8 mouse cellular contexts compared by ENCODE assay signal in the genomic region with DNA sequence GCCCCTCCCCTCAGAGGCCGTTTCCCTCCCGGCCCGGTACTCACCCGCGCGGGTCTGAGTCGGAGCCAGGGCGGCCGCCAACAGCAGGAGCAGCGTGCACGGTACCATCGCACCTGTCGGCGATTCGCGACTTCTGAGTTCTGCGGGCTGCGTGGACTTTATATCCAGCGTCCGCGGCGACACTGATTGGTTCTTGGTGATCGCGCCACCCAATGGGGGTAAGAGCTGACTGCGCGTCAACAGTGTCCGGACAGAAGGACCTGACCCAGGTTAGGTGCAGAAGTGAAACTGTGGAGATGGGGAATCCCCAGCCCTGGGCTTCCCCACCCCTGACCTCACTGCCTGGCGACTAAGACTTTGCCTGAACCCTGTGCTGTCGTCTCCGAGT. TPM values are rescaled to one million over a fixed set of nuclear protein-coding genes. Genes with fewer than 3 reads are reported as not detected.
A peak's percentile ranks its signal among the peaks of the same experiment; 100 is the strongest.
DNase-seq lines count a peak whose midpoint lies in the region; ATAC-seq and TF ChIP-seq lines count a peak whose summit lies in the region.

TSS of gene H2-K1 (minus strand) at position 198 of the 388 bp plus-strand sequence.

- peak within 1 kb of the TSS; percentile 46 for H3ac ChIP-seq in myocyte (ENCODE audit: control insufficient read depth, insufficient read length)

- DNase-seq in CD8-positive naive resting alpha-beta T cell, adult 2 months (ENCODE audit: low read depth in 2 of 2, low spot score in 2 of 2), result peak; percentile 96 to 98
- DNase-seq in c-Kit-positive CD71-positive TER-119-negative erythroid progenitor cells, embryonic 14.5 days (ENCODE audit: low read depth), result peak; percentile 71
- peak; percentile 75 for DNase-seq in forebrain, embryonic 10.5 days (ENCODE audit: extremely low spot score, low spot score)
- peak; percentile 93 for DNase-seq in kidney, postnatal 10 days
- DNase-seq in liver, embryonic 11.5 days (ENCODE audit: low spot score), result peak; percentile 74

- peaks cover 20% of the 10 kb centered on the region for H3K4me1 ChIP-seq in forebrain, embryonic 10.5 days
- peaks cover 0 to 2% of the 10 kb centered on the region in 2 experiments; a peak in 1 of 4 replicates for H3K4me1 ChIP-seq in heart, embryonic 14.5 days (ENCODE audit: control insufficient read depth in 2 of 2, insufficient read depth in 2 of 2, low read length in 2 of 2)
- H3K4me1 ChIP-seq in liver, embryonic 11.5 days (replicated peaks; ENCODE audit: control insufficient read depth, insufficient read depth, low read length), result peaks cover 5% of the 10 kb centered on the region; the same call in 1 of the 2 replicates
- H3K4me1 ChIP-seq in stomach, embryonic 15.5 days, result peaks cover 8% of the 10 kb centered on the region

- peak within 1 kb of the TSS; percentile 100 for H3K4me2 ChIP-seq in heart, embryonic 14.5 days (ENCODE audit: low read length)
- H3K4me2 ChIP-seq in liver, embryonic 11.5 days, result peak within 1 kb of the TSS; percentile 98
- peak within 1 kb of the TSS; percentile 65 for H3K4me2 ChIP-seq in myocyte (ENCODE audit: low read depth)
- H3K4me2 ChIP-seq in stomach, embryonic 15.5 days, result peak within 1 kb of the TSS; percentile 100

- under 1% methylated on average over 30 of the region's 30 CpGs for WGBS in forebrain, embryonic 10.5 days
- WGBS in heart, embryonic 14.5 days, result under 1% methylated on average over 30 of the region's 30 CpGs
- under 1% methylated on average over 30 of the region's 30 CpGs for WGBS in liver, embryonic 11.5 days
- under 1% methylated on average over 28 of the region's 30 CpGs for WGBS in stomach, embryonic 15.5 days

- H3K9ac ChIP-seq in heart, embryonic 14.5 days (ENCODE audit: low read length), result peak within 1 kb of the TSS; percentile 70
- peak within 1 kb of the TSS; percentile 66 for H3K9ac ChIP-seq in liver, embryonic 11.5 days (ENCODE audit: low read depth, low read length)
- H3K9ac ChIP-seq in stomach, embryonic 15.5 days, result peak within 1 kb of the TSS; percentile 60

- H3K9me3 ChIP-seq in forebrain, embryonic 10.5 days, result no peaks in the 10 kb centered on the region
- no peaks in the 10 kb centered on the region for H3K9me3 ChIP-seq in heart, embryonic 14.5 days (ENCODE audit: control insufficient read depth, low read length)
- H3K9me3 ChIP-seq in liver, embryonic 11.5 days (ENCODE audit: control insufficient read depth, low read length), result no peaks in the 10 kb centered on the region
- no peaks in the 10 kb centered on the region for H3K9me3 ChIP-seq in stomach, embryonic 15.5 days

- peak within 1 kb of the TSS; percentile 82 for H3K27ac ChIP-seq in forebrain, embryonic 10.5 days
- no peak within 1 kb of the TSS for H3K27ac ChIP-seq in heart, embryonic 14.5 days (replicated peaks in 1 of 2; ENCODE audit: control insufficient read depth in 1 of 2, insufficient read depth in 1 of 2, low read depth in 2 of 2, low read length in 2 of 2)
- H3K27ac ChIP-seq in liver, embryonic 11.5 days (ENCODE audit: low read depth, low read length), result no peak within 1 kb of the TSS; the same call in 1 of the 2 replicates
- no peak within 1 kb of the TSS for H3K27ac ChIP-seq in stomach, embryonic 15.5 days

- H3K79me2 ChIP-seq in myocyte (ENCODE audit: control insufficient read depth, insufficient read depth), result no peaks in the 10 kb centered on the region

- peak; percentile 69; the same call in 1 of the 2 replicates for ATAC-seq in heart, embryonic 14.5 days (ENCODE audit: insufficient number of reproducible peaks, insufficient read depth, low FRiP score, low read depth)
- ATAC-seq in liver, embryonic 11.5 days (replicated peaks; ENCODE audit: low FRiP score), result peak; percentile 84
- peak; percentile 95 for ATAC-seq in stomach, embryonic 15.5 days (ENCODE audit: insufficient read depth, low FRiP score, low read depth)

- TF ChIP-seq POLR2A in myocyte (IDR thresholded peaks at IDR 0.05; ENCODE audit: insufficient read length, low read depth), result peak; percentile 42

- H3K27me3 ChIP-seq in forebrain, embryonic 10.5 days (ENCODE audit: poor library complexity, severe bottlenecking), result peaks cover 55% of the 10 kb centered on the region
- peaks cover 20% of the 10 kb centered on the region for H3K27me3 ChIP-seq in heart, embryonic 14.5 days (ENCODE audit: control insufficient read depth, insufficient read depth, low read length)
- H3K27me3 ChIP-seq in liver, embryonic 11.5 days (replicated peaks; ENCODE audit: control insufficient read depth, insufficient read depth, low read length), result peaks cover 16% of the 10 kb centered on the region
- no peaks in the 10 kb centered on the region for H3K27me3 ChIP-seq in myocyte (ENCODE audit: control insufficient read depth, insufficient read depth, insufficient read length)
- H3K27me3 ChIP-seq in stomach, embryonic 15.5 days (replicated peaks), result peaks cover 19% of the 10 kb centered on the region; the same call in 1 of the 2 replicates

- peak within 1 kb of the TSS; percentile 73 for H3K4me3 ChIP-seq in forebrain, embryonic 10.5 days
- peak within 1 kb of the TSS; percentile 63 to 67 for H3K4me3 ChIP-seq in heart, embryonic 14.5 days (ENCODE audit: control insufficient read depth in 1 of 2, insufficient read depth in 1 of 2, low read depth in 1 of 2, low read length in 2 of 2)
- H3K4me3 ChIP-seq in liver, embryonic 11.5 days (ENCODE audit: low read depth, low read length), result peak within 1 kb of the TSS; percentile 69
- no peak within 1 kb of the TSS for H3K4me3 ChIP-seq in myocyte
- H3K4me3 ChIP-seq in stomach, embryonic 15.5 days (replicated peaks), result peak within 1 kb of the TSS; percentile 59

- H3K36me3 ChIP-seq in forebrain, embryonic 10.5 days (replicated peaks), result no peaks in the 10 kb centered on the region
- H3K36me3 ChIP-seq in heart, embryonic 14.5 days (ENCODE audit: control insufficient read depth, insufficient read depth, low read length), result no peaks in the 10 kb centered on the region
- no peaks in the 10 kb centered on the region for H3K36me3 ChIP-seq in liver, embryonic 11.5 days (ENCODE audit: control insufficient read depth, insufficient read depth, low read length)
- no peaks in the 10 kb centered on the region for H3K36me3 ChIP-seq in myocyte (ENCODE audit: control insufficient read depth, insufficient read depth)
- no peaks in the 10 kb centered on the region for H3K36me3 ChIP-seq in stomach, embryonic 15.5 days

TF ChIP-seq in myocyte, 11 proteins besides CTCF, POLR2A, EP300 and RAD21:
- TF ChIP-seq CEBPB (IDR thresholded peaks at IDR 0.05; ENCODE audit: insufficient read depth, poor library complexity, severe bottlenecking), result no peak
- no peak for TF ChIP-seq TCF3 (IDR thresholded peaks at IDR 0.05; ENCODE audit: insufficient read length, low read depth)
- TF ChIP-seq MYOG (IDR thresholded peaks at IDR 0.05; ENCODE audit: control insufficient read depth in 1 of 3, insufficient read depth in 1 of 3, insufficient read length in 2 of 3, low read depth in 2 of 3), result no peak
- TF ChIP-seq POLR2AphosphoS2 (IDR thresholded peaks at IDR 0.05; ENCODE audit: insufficient read length, low read depth), result no peak
- TF ChIP-seq MAX (IDR thresholded peaks at IDR 0.05; ENCODE audit: low read depth), result no peak
- TF ChIP-seq MYOD1 (IDR thresholded peaks at IDR 0.05; ENCODE audit: control insufficient read depth in 1 of 3, insufficient read length in 2 of 3, low read depth in 2 of 3), result no peak
- TF ChIP-seq E2F4 (IDR thresholded peaks at IDR 0.05; ENCODE audit: insufficient read depth), result no peak
- no peak for TF ChIP-seq TCF12 (IDR thresholded peaks at IDR 0.05; ENCODE audit: insufficient read depth, poor library complexity, severe bottlenecking)
- no peak for TF ChIP-seq REST (IDR thresholded peaks at IDR 0.05; ENCODE audit: insufficient read depth, insufficient read length)
- TF ChIP-seq USF1 (IDR thresholded peaks at IDR 0.05; ENCODE audit: low read depth), result no peak
- TF ChIP-seq SRF (IDR thresholded peaks at IDR 0.05; ENCODE audit: control insufficient read depth, insufficient read length, low read depth), result no peak

RNA-seq across cellular contexts. Expression of gene H2-K1, which starts in this region (rescaled TPM):
- polyA plus RNA-seq in forebrain, embryonic 10.5 days (2016; fragmentation: Nextera tagmentation; extraction: Ambion mirVana), result 51.2 and 51.8 TPM in 2 replicates
- polyA plus RNA-seq in heart, embryonic 14.5 days (2014; fragmentation: Nextera tagmentation; extraction: Ambion mirVana), result 32.3 and 37.8 TPM in 2 replicates
- polyA plus RNA-seq in liver, embryonic 11.5 days (2014; fragmentation: Nextera tagmentation; extraction: Ambion mirVana), result 82.7 and 84.9 TPM in 2 replicates
- 89.2 TPM for polyA plus RNA-seq in myocyte (2012; fragmentation: generic; extraction: Trizol)
- polyA plus RNA-seq in stomach, embryonic 15.5 days (2015; fragmentation: Nextera tagmentation; extraction: Ambion mirVana), result 112 and 124 TPM in 2 replicates
